Mouse (Mus musculus): ENCODE data around the gene Hmgb3.

- TF ChIP-seq CTCF (conservative IDR thresholded peaks at IDR 0.05; ENCODE audit: low read length) (no peak), NANOG (IDR thresholded peaks at IDR 0.05; ENCODE audit: borderline replicate concordance, low read length) (no peak)
Observed at GRCm38 (mm10) chrX:71524310-71524709, 31.4 kb upstream of the Hmgb3 start.

Measured in E14TG2a.4 (cell line).